Mouse (Mus musculus) kidney, embryonic 15.5 days (tissue): ENCODE data around the gene Hist2h3b. TPM values are rescaled to one million over a fixed set of nuclear protein-coding genes. Genes with fewer than 3 reads are reported as not detected.
"Not testable (repeated sequence)": the region's sequence is repeated elsewhere in the genome, so short reads cannot be mapped to it uniquely, and the experiment has no call there.

Source experiments
- ATAC-seq: fragments of 200-750 bp; cut with Nextera tagmentation; replicated peaks from 2 replicates; pipeline ENCODE4 v1.8.0; 2017; ENCODE audit warnings: moderate TSS enrichment; ENCODE audit not compliant: low FRiP score
- H3K27ac ChIP-seq: fragments of 300-500 bp; sonication (generic); 2 replicates; pipeline ENCODE4 v1.5.1; 2015; ENCODE audit warnings: mild to moderate bottlenecking, inconsistent platforms
- H3K27me3 ChIP-seq: fragments of 300-500 bp; sonication (generic); 2 replicates; pipeline ENCODE4 v1.6.1; 2015; ENCODE audit warnings: inconsistent platforms
- H3K36me3 ChIP-seq: fragments of 300-500 bp; sonication (generic); 2 replicates; pipeline ENCODE4 v1.6.1; 2015; ENCODE audit warnings: inconsistent platforms
- H3K4me1 ChIP-seq: fragments of 300-500 bp; sonication (generic); 2 replicates; pipeline ENCODE4 v1.6.1; 2015; ENCODE audit warnings: inconsistent platforms
- H3K4me2 ChIP-seq: fragments of 300-500 bp; sonication (generic); 2 replicates; pipeline ENCODE4 v1.6.1; 2015; ENCODE audit warnings: moderate library complexity, mild to moderate bottlenecking, inconsistent platforms
- H3K4me3 ChIP-seq: fragments of 300-500 bp; sonication (generic); replicated peaks from 2 replicates; pipeline ENCODE4 v1.5.1; 2015; ENCODE audit warnings: mild to moderate bottlenecking, inconsistent platforms
- H3K9ac ChIP-seq: fragments of 300-500 bp; sonication (generic); 2 replicates; pipeline ENCODE4 v1.6.1; 2015; ENCODE audit warnings: mild to moderate bottlenecking, inconsistent platforms
- H3K9me3 ChIP-seq: fragments of 300-500 bp; sonication (generic); replicated peaks from 2 replicates; pipeline ENCODE4 v1.6.1; 2016; ENCODE audit warnings: inconsistent platforms
- WGBS: fragments of 180-500 bp; shearing (Covaris S2); methylation state at CpG from one replicate; pipeline ENCODE4 v1.1.7; 2015; ENCODE audit warnings: mixed read lengths; 5-methylcytosine and 5-hydroxymethylcytosine counted together
- polyA plus RNA-seq: library from polyadenylated mRNA; unstranded; fragments of >200 nt; fragmentation: Nextera tagmentation; extraction: Ambion mirVana; gene quantifications from 2 replicates; pipeline ENCODE4 v1.2.1, GENCODE M21; 2015

The Hist2h3b gene
- 59.3 and 75.1 TPM in 2 replicates for polyA plus RNA-seq

GRCm38 (mm10) chr3:96268051-96268775, at the start of gene Hist2h3b:
Gene Hist2h3b, plus strand, starts transcription at chr3:96268654.
- no peaks in the 10 kb centered on the region for H3K9me3 ChIP-seq
- peak within 1 kb of the TSS; percentile 56 for H3K4me3 ChIP-seq
- H3K4me2 ChIP-seq = peak within 1 kb of the TSS; percentile 82
- H3K9ac ChIP-seq = peak within 1 kb of the TSS; percentile 60
- peak within 1 kb of the TSS; percentile 98 for H3K27ac ChIP-seq
- H3K27me3 ChIP-seq = no peaks in the 10 kb centered on the region
- peaks cover 28% of the 10 kb centered on the region for H3K4me1 ChIP-seq
- 20% methylated on average over 29 of the region's 30 CpGs for WGBS
- no peaks in the 10 kb centered on the region for H3K36me3 ChIP-seq
- ATAC-seq = peak; percentile 69

DNA sequence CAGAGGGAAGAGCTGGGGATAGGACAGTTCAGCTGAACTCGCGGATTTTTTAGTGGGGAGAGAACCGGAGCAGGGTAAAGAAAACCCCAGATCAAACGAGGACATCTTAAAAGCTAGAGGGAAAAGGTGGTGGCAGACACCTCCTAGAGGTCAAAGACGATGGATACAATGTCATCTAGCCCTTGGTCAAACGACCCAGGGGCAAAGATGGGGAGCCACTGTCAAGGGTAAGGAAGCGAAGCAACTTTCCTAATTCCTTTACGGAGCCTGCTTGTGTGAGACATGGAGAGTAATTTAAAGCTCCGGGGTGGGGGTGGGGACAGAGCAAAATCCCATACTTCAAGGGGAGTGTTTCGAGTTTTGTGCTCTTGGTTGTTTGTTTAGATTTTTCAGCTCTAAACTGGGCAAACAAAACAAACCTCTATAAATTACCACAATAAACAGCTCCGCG, 49.2 kb upstream of the Hist2h3b start:
- Histone ChIP-seq H3K4me2 (peak overlapping the region; percentile 86), H3K9ac (peak overlapping the region; percentile 50), H3K27me3 (0 out of 2 replicates have a peak, but pooled peaks cover 2% of the 10 kb centered on the region), H3K9me3 (no peaks in the 10 kb centered on the region), H3K36me3 (no peaks in the 10 kb centered on the region), H3K4me3 (peak overlapping the region; percentile 68), H3K27ac (peak overlapping the region; percentile 100), H3K4me1 (peaks cover 35% of the 10 kb centered on the region)
- 0% methylated on average over 12 of the region's 12 CpGs for WGBS
- peak; percentile 7; the same call in 1 of the 2 replicates for ATAC-seq

- ATAC-seq = peak; percentile 78
- peaks cover 36% of the 10 kb centered on the region for H3K4me1 ChIP-seq
These were observed 48.8 kb upstream of the Hist2h3b start, which contains the start of the genes Bola1 and Hist2h2ab for GRCm38 (mm10) chr3:96219661-96220130. Gene Bola1, minus strand, starts transcription at chr3:96219709. Gene Hist2h2ab, plus strand, starts transcription at chr3:96219865.

DNA sequence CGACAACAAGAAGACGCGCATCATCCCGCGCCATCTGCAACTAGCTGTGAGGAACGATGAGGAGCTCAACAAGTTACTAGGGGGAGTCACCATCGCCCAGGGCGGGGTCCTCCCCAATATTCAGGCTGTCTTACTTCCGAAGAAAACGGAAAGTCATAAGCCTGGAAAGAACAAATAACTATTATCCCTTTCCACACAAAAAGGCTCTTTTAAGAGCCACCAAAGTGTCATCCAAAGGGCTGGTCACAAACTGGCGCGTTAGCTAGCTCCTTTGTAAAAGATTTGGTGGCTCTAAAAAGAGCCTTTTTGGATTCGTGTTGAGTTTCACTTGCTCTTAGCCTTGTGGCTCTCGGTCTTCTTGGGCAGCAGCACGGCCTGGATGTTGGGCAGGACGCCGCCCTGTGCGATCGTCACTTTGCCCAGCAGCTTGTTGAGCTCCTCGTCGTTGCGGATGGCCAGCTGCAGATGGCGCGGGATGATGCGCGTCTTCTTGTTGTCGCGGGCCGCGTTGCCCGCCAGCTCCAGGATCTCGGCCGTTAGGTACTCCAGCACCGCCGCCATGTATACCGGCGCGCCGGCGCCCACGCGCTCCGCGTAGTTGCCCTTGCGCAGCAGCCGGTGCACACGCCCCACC, 48.2 kb upstream of the Hist2h3b start:
- peaks cover 41% of the 10 kb centered on the region for H3K4me1 ChIP-seq
- WGBS = under 1% methylated on average over 47 of the region's 47 CpGs
- H3K36me3 ChIP-seq, H3K27me3 ChIP-seq, H3K9me3 ChIP-seq: not testable (repeated sequence)
- peak overlapping the region; percentile 100 for H3K27ac ChIP-seq
- peak overlapping the region; percentile 68 for H3K4me3 ChIP-seq
- H3K9ac ChIP-seq = peak overlapping the region; percentile 92
- ATAC-seq = peak; percentile 2; the same call in 1 of the 2 replicates
- peak overlapping the region; percentile 86 for H3K4me2 ChIP-seq

More at GRCm38 (mm10) chr3:96219661-96220130, 48.8 kb upstream of the Hist2h3b start, which contains the start of the genes Bola1 and Hist2h2ab:
- Histone ChIP-seq H3K27me3 (0 out of 2 replicates have a peak, but pooled peaks cover 1% of the 10 kb centered on the region), H3K4me2 (peak within 1 kb of the TSS; percentile 86), H3K36me3 (no peaks in the 10 kb centered on the region), H3K9me3 (no peaks in the 10 kb centered on the region), H3K27ac (peak within 1 kb of the TSS; percentile 100), H3K4me3 (peak within 1 kb of the TSS; percentile 68), H3K9ac (peak within 1 kb of the TSS; percentile 92)
- under 1% methylated on average over 37 of the region's 37 CpGs for WGBS

GRCm38 (mm10) chr3:96220765-96221639, 47.5 kb upstream of the Hist2h3b start, which contains the start of the genes Hist2h2ac and Hist2h2be:
Gene Hist2h2ac, minus strand, starts transcription at chr3:96220880.
Gene Hist2h2be, plus strand, starts transcription at chr3:96221119.
- peak; percentile 94 for ATAC-seq

DNA sequence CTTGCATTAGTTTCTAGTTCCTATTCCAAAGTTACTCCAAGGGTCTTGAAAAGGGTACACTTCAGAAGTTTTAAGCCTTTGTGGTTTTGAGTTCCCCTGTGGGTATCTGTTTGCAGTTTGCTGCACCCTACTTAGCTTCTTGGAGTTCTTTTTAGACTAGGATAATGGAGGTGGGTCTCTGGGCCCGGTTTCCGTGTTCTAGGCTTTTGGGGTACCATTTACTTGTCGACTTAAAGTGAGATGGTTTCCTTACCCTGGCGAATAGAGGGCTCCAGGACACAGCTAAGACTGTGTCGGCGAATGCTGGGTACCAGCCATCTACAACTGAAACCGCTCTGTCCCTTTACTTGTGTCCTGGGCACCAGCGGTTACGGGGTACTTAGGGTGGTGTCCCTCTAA, 46.8 kb upstream of the Hist2h3b start:
- no peaks in the 10 kb centered on the region for H3K36me3 ChIP-seq
- peak overlapping the region; percentile 100 for H3K27ac ChIP-seq
- no peaks in the 10 kb centered on the region for H3K27me3 ChIP-seq
- H3K4me3 ChIP-seq = peak overlapping the region; percentile 68
- peak overlapping the region; percentile 86 for H3K4me2 ChIP-seq
- peaks cover 51% of the 10 kb centered on the region for H3K4me1 ChIP-seq
- ATAC-seq = no peak
- H3K9me3 ChIP-seq = no peaks in the 10 kb centered on the region
- WGBS = 21% methylated on average over 9 of the region's 9 CpGs
- peak overlapping the region; percentile 64 for H3K9ac ChIP-seq

More at GRCm38 (mm10) chr3:96220765-96221639, 47.5 kb upstream of the Hist2h3b start, which contains the start of the genes Hist2h2ac and Hist2h2be:
- peak within 1 kb of the TSS; percentile 86 for H3K4me2 ChIP-seq
- peak within 1 kb of the TSS; percentile 68 for H3K4me3 ChIP-seq
- H3K36me3 ChIP-seq = no peaks in the 10 kb centered on the region
- H3K27ac ChIP-seq = peak within 1 kb of the TSS; percentile 100
- peak within 1 kb of the TSS; percentile 92 for H3K9ac ChIP-seq
- no peaks in the 10 kb centered on the region for H3K27me3 ChIP-seq
- under 1% methylated on average over 43 of the region's 43 CpGs for whole genome bisulfite sequencing
- H3K9me3 ChIP-seq = no peaks in the 10 kb centered on the region
- peaks cover 46% of the 10 kb centered on the region for H3K4me1 ChIP-seq

GRCm38 (mm10) chr3:96222774-96223173, 45.7 kb upstream of the Hist2h3b start:
- Histone ChIP-seq H3K36me3 (no peaks in the 10 kb centered on the region), H3K27ac (0 out of 2 replicates have a peak overlapping the region, but pooled peaks have one; percentile 4), H3K4me1 (peaks cover 60% of the 10 kb centered on the region), H3K4me2 (peak overlapping the region; percentile 86), H3K9me3 (no peaks in the 10 kb centered on the region), H3K27me3 (no peaks in the 10 kb centered on the region), H3K4me3 (no peak overlapping the region; the same call in 1 of the 2 replicates), H3K9ac (0 out of 2 replicates have a peak overlapping the region, but pooled peaks have one; percentile 10)
- no peak for ATAC-seq
- WGBS = 94% methylated on average over 4 of the region's 4 CpGs

GRCm38 (mm10) chr3:96225421-96225820, 43.0 kb upstream of the Hist2h3b start:
- Histone ChIP-seq H3K9me3 (no peaks in the 10 kb centered on the region), H3K4me3 (no peak overlapping the region), H3K27ac (peak overlapping the region; percentile 39), H3K4me1 (peaks cover 51% of the 10 kb centered on the region), H3K27me3 (no peaks in the 10 kb centered on the region), H3K36me3 (no peaks in the 10 kb centered on the region), H3K4me2 (peak overlapping the region; percentile 11; the same call in 1 of the 2 replicates), H3K9ac (no peak overlapping the region)
- ATAC-seq = no peak
- 18% methylated on average over 2 of the region's 2 CpGs for WGBS

- Histone ChIP-seq H3K36me3 (no peaks in the 10 kb centered on the region), H3K27ac (no peak overlapping the region), H3K4me3 (no peak overlapping the region), H3K4me1 (peaks cover 48% of the 10 kb centered on the region), H3K27me3 (no peaks in the 10 kb centered on the region), H3K9me3 (no peaks in the 10 kb centered on the region), H3K4me2 (no peak overlapping the region), H3K9ac (no peak overlapping the region)
- 61% methylated on average over 8 of the region's 8 CpGs for WGBS
- ATAC-seq = no peak
These were observed 41.5 kb upstream of the Hist2h3b start for GRCm38 (mm10) chr3:96226695-96227648.

DNA sequence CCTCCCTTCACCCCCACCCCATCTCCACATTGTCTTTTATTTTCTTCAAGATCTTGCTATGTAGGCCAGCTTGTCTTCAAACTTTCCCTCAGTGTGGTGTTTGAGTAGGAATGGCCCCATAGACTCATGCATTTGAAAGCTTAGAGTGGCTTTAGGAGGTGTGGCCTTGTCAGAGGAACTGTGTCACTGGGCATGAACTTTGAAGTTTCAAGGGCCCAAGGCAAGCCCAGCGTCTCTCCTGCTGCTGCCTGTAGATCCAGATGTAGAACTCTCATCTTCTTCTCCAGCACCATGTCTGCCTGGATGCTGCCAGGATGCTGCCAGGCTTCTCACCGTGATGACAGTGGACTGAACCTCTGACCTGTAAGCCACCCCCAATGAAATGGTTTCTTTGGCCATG, 39.6 kb upstream of the Hist2h3b start:
- Histone ChIP-seq H3K4me1 (peaks cover 32% of the 10 kb centered on the region), H3K27me3 (no peaks in the 10 kb centered on the region), H3K4me2 (no peak overlapping the region), H3K9me3 (no peaks in the 10 kb centered on the region), H3K27ac (no peak overlapping the region), H3K9ac (no peak overlapping the region), H3K4me3 (no peak overlapping the region), H3K36me3 (no peaks in the 10 kb centered on the region)
- WGBS = 62% methylated on average over 2 of the region's 2 CpGs
- no peak for ATAC-seq
